16 mouse cellular contexts compared by ENCODE assay signal in genomic region chr4:152936614-152937013, GRCm38 (mm10).
"Had no signal": no experiment of that assay in that cellular context is flagged by ENCODE, and none has a peak within 500 bp of the region (broad histone marks: within the 10 kb centered on the region; RNA-seq: fewer than 3 reads in every experiment).

No protein-coding gene starts in this region.

- H3K4me2 ChIP-seq: lung, embryonic 15.5 days; midbrain, embryonic 13.5 days; stomach, embryonic 15.5 days had no signal

- DNase-seq: kidney, adult 2 months; kidney, postnatal 25 days; layer of hippocampus, postnatal 36 days; lung, adult 18-20 months; lung, postnatal 10 days; lung, postnatal 36 days; retina, postnatal 1 day; right cerebral cortex, postnatal 25 days; spleen, adult 18-20 months; thymus, postnatal 25 days had no signal

- H3K4me1 ChIP-seq: lung, embryonic 15.5 days; midbrain, embryonic 13.5 days; stomach, embryonic 15.5 days had no signal

- H3K36me3 ChIP-seq: lung, embryonic 15.5 days; midbrain, embryonic 13.5 days; stomach, embryonic 15.5 days had no signal

- H3K27ac ChIP-seq: kidney, postnatal 0 days; layer of hippocampus, adult 2 months; left cerebral cortex, adult 2 months; lung, embryonic 15.5 days; midbrain, embryonic 13.5 days; stomach, embryonic 15.5 days had no signal

- ATAC-seq: midbrain, embryonic 13.5 days had no signal

- H3K9ac ChIP-seq: lung, embryonic 15.5 days; midbrain, embryonic 13.5 days; stomach, embryonic 15.5 days had no signal

- H3K27me3 ChIP-seq: lung, embryonic 15.5 days; midbrain, embryonic 13.5 days; stomach, embryonic 15.5 days had no signal

- H3K4me3 ChIP-seq: layer of hippocampus, adult 2 months; left cerebral cortex, adult 2 months; lung, embryonic 15.5 days; midbrain, embryonic 13.5 days; stomach, embryonic 15.5 days had no signal

- H3K9me3 ChIP-seq: lung, embryonic 15.5 days; midbrain, embryonic 13.5 days; stomach, embryonic 15.5 days had no signal
